Mouse (Mus musculus): ENCODE measurements at regions not wholly inside any gene's neighbourhood (a gene's known extent, or its start where the extent isn't known, plus 50 kb on each side); places are given as distances from the start of the nearest gene placed in this dataset.

DNA sequence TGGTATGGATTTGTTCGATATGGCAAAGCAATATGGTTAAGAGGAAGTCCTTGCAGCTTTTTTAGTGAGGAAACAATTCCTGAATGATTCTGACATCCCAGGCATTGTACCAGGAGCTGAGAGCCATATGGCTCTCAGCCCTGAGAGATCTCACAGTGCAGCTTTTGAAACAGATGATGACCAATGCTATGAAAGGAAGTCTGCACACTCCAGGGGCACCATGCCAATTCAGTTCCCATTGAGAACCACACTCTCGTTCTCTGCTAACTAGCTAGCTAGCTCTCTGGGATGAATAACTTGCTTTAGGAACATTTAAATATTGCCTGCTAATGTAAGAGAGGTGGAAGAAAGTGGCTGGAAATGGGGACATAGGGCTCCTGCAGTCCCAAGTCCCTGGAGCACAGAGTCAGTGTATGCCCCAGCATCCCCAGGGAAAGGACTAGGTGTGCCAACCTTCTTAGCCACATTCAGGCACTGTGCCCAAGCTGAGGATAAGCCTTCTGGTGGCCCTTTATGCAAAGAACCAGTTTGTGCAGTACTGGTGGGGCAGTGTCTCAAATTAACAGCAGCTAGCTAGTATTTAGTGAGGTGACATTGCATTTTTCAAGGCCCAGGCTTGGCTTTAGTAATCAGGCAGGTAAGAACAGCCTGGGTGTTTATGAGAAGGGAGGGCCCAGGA lies 61.8 kb upstream of the Nampt start:
- peak; percentile 20 for DNase-seq

DNA sequence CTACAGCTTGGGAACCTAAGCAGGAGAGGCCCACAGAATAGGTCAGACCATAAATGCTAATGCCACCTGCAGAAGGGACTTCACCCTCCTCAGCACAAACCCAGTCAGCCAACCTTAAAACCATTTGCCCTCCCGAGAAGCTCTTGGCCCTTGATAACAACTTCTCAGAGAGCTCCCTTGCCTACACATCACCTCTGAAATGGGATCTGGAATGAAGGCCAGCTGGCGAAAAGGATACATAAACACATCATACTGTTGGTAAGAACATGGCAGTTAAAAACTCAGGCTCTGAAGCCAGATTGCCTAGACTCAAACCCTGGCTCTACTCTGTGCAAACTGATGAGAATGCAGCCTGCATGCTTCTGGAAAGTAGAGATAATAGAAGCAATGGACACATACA lies 61.2 kb upstream of the Nampt start:
- no peak for DNase-seq

DNA sequence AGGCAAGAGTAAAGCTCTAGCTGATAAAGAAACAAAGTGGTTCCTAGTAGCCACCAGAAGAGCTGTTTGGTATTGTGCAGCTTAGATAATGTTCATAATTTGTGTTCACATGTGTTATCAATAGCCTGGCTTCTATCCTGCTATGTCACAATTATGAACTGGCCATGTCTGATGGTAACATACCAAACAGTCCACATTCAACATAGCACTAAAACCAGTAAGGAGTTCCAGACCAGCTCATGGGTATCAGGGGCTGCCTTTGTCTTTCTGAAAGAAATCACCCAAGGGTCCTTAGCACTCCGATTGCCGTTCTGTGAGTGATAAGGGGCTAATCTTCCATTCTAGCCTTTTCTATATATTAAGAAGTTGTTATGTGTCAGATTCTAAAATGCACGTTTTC lies 58.7 kb upstream of the Nampt start:
- DNase-seq: no peak

DNA sequence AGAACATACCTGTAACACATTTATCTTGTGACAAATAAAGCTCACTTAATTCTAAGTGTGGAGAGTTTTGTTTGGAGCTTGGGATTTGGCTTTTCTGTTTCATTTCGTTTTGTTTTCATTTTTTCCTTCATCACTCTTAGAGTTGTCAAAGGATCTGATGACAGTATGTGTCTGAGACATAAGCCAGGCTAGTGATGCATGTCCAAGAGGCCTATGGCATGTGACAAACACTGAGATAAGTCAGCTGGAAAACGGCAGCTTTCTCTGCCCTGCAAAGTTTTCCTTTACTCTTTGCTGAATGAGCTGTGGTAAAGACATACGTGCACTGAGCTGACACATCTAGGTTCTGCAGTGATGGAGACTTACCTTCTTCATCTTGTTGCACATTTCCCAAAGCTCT lies 58.3 kb upstream of the Nampt start:
- peak; percentile 41 for DNase-seq

DNA sequence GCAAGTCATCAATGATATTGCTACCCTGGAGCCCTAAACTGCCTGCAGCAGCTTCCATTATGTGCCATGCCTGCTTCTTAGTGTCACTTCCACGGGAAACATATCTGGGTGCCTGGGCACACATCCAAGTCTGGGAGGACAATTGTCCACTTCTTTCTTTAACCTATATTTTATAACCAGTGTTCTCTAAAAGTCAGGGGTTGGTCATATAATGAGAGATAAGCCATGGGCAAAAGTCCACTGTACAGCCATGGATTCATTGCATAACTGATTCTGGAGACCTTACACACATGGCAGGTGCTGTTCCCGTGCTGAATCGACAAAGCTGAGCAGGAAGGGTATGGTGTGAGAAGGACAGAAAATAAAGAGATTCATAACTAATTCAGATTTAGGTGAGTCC lies 55.1 kb upstream of the Nampt start:
- no peak for DNase-seq

DNA sequence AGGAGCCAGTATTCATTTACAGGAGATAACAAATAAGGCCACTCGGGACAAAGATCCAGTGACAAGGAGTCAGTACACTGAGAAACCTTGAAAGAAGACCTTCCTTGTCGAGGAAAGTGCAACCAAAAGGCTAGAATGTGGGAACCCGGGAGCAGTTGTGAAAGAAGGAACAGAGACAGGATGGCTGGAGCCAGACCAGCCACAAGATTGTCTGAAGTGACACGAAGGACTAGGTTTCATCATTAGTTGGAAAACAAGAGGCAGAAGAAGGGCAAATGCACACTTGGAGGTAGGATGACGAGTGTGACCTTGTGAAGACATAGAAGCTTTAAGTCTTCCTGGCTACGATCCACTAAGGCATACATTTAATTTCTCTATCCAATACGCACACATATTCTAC lies 54.6 kb upstream of the Nampt start:
- no peak for DNase-seq

DNA sequence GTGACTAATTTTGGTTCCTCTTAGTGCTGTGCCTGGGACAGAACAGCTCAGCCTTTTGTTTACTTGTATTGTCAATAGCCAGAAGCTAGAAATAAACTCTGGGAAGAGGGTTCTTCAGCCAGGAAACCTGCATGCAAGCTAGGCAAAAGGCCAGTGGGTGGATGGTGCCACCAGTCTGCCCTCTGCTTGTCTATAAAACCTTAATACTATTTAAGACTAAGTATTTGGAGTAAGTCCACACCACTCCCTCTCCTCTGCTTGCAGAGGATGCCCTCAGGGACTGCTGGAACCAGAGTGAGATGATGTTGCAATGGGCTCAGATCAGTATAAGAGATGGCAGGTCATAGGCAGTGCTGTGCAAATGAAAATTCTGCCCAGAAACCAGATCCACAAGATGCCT lies 53.5 kb upstream of the Nampt start:
- DNase-seq: peak; percentile 53

DNA sequence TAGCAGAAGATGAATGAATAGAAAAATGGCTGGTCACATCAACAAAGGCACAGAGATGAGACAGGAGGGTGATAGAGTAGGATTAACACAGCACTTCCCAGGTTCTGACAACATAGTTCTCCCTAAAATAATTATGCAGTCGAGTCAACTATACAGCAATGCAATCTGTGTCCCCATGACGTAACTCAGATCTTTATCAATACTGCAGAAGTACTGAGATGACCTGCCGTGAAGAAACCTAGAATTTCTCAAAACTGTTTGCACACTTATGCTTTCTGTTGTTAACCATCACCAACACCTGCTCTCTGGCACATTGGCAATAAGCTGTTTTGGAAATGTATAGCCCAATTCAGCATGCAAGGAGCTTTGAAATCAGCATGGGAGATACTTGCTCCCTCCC lies 52.8 kb upstream of the Nampt start:
- no peak for DNase-seq

DNA sequence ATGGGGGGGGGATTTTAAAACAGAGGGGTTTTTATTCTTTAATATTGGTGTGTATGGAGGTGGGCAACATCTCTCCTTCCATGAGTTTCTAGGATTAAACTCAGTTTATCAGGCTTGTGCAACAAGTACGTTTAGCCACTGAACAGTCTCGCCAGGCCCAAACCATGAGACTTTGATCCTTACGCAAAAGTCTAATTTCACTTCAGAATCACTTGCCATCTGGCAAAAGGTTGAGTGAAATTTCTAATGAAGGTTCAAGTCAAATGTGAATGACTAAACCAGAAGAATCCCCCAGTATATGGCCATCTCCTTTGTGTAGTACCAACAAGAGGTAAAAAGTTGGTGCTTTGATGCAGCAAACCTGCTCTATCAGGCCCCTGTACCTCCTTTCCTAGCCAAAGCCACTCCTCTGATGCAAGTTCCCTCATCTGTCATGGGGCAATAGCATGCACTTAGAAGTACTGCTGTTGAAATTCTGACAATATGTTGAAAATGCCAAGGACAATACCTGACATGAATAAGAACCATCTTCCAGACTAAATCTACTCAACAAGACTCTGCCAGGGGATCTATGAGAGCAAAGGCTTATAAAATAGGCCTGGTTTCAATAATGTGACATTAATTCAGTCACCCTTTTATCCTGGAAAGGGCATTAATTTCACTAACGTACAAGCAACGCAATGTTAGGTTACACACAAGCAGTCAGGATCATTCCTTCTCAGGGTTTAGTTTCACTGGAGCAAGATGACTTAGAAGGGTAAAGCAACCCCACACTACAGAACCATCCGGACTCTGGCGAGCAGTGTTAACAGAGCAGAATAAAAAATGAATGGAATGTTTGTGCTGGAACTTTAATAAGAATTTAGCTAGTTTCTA lies 51.9 kb upstream of the Nampt start:
- DNase-seq: no peak

DNA sequence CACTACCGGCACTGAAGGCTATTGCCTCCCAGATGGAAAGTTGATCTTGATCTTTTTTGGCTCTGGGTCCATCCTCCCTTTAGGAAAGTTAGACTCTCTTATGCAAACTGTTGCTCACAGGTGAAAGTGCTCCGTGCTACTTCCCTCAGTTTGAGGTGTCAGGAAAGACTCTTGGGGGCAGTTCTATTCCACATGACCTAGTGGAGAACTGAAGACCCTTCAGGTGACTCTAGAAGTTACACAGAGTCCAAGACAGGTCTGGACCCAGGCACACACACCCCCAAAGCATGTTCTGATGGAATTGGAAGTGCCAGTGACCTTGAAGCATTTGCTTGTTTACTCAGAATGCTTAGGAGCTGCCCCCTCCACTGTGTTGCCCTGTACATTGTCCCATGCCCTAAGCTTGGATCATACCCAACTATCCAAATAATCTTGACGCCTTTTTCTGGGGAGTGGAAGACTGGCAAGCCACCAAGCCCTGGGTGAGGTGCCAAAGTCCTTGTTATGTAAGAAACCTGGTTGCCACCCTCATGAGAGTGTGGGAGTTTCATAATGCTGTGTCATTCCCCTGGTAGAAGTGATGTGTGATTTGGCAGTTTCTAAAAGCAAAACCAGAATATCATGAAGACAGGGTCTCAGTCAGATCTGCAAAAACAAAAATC lies 51.1 kb upstream of the Nampt start:
- DNase-seq: peak; percentile 74

DNA sequence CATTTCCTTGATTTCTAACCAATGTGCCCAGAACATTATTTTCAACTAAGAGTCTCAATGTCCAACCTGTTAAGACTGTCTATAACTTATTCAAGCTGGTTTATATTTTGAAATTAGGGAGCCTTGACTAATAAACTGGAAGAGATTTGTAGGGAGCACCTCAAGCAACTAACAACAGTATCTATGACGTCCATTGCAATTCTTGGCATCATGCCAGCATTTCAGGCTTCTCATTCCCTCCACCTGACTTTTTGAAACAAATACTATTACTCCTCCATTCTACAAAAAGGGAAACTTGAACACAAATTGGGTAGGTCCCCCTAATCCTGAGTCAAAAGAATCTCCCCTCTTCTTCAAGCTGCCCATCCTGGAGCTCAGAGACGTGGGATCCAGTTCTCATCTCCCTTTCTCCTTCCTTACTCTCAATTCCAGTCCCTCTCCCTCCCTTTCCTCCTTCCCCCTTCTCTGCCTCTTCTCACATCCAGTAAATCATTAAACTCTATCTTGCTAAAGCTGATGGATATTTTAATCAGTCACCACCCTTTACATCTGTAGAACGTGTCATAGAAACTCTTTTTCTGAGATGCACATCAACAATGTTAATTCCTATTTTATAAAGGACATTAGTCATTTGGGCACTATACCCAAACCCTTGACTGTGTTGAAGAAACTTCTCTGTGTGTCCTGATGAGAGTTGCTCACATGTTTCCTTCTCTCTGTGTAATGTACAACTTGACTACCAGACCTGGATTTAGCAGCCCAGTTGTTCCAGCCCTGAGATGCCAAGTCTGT lies 50.4 kb upstream of the Nampt start:
- no peak for DNase-seq

Data from lung, postnatal 14 days (tissue).